Mouse (Mus musculus) forebrain, embryonic 12.5 days (tissue): ENCODE data around the gene Znhit3. TPM values are rescaled to one million over a fixed set of nuclear protein-coding genes. Genes with fewer than 3 reads are reported as not detected.

ENCODE experiments used
- ATAC-seq: fragments of 200-750 bp; cut with Nextera tagmentation; 2 replicates; pipeline ENCODE4 v1.8.0; 2017; ENCODE audit warnings: moderate TSS enrichment; ENCODE audit not compliant: low FRiP score
- H3K27ac ChIP-seq: fragments of 300-500 bp; sonication (generic); 2 replicates; pipeline ENCODE4 v1.5.1; 2016; ENCODE audit warnings: mild to moderate bottlenecking
- H3K27me3 ChIP-seq: fragments of 300-500 bp; sonication (generic); 2 replicates; pipeline ENCODE4 v1.6.1; 2016; ENCODE audit warnings: mild to moderate bottlenecking
- H3K36me3 ChIP-seq: fragments of 300-500 bp; sonication (generic); replicated peaks from 2 replicates; pipeline ENCODE4 v1.6.1; 2016; ENCODE audit warnings: mild to moderate bottlenecking
- H3K4me1 ChIP-seq: fragments of 300-500 bp; sonication (generic); 2 replicates; pipeline ENCODE4 v1.6.1; 2016
- H3K4me2 ChIP-seq: fragments of 300-500 bp; sonication (generic); 2 replicates; pipeline ENCODE4 v1.6.1; 2016; ENCODE audit warnings: mild to moderate bottlenecking, moderate library complexity
- H3K4me3 ChIP-seq: fragments of 300-500 bp; sonication (generic); replicated peaks from 2 replicates; pipeline ENCODE4 v1.5.1; 2016; ENCODE audit warnings: mild to moderate bottlenecking
- H3K9ac ChIP-seq: fragments of 300-500 bp; sonication (generic); 2 replicates; pipeline ENCODE4 v1.6.1; 2016; ENCODE audit warnings: mild to moderate bottlenecking
- H3K9me3 ChIP-seq: fragments of 300-500 bp; sonication (generic); 2 replicates; pipeline ENCODE4 v1.6.1; 2016
- WGBS: fragments of 180-500 bp; shearing (Covaris S2); methylation state at CpG from one replicate; pipeline ENCODE4 v1.1.7; 2016; 5-methylcytosine and 5-hydroxymethylcytosine counted together
- polyA plus RNA-seq: library from polyadenylated mRNA; unstranded; fragments of >200 nt; fragmentation: Nextera tagmentation; extraction: Ambion mirVana; gene quantifications from 2 replicates; pipeline ENCODE4 v1.2.1, GENCODE M21; 2016

Znhit3 gene
- polyA plus RNA-seq, 1 experiment from 2014 or later, result 65.9 TPM

DNA sequence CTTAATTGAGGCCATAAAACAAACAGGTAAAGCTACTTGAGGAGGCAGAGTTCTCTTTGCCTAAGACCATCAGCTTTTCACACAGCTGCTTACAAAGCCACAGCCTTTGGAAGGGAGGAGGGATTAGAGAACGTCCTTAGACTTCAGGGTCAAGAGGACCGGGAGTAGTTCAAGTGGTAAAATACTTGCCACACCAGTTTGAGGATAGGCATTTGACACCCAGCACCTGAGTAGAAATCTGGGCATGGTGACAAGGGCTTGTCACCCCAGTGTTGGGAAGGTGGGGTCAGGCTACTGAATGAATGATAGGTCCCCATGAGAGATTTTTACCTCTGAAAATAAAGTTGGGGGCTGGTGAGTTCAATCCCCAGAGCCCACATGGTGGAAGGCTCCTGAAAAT lies 36.4 kb upstream of the Znhit3 start:
- no peak for ATAC-seq
- Histone ChIP-seq H3K9ac (no peak overlapping the region), H3K9me3 (no peaks in the 10 kb centered on the region), H3K27ac (no peak overlapping the region), H3K4me2 (no peak overlapping the region), H3K27me3 (peaks cover 22% of the 10 kb centered on the region), H3K36me3 (no peaks in the 10 kb centered on the region), H3K4me3 (no peak overlapping the region), H3K4me1 (peaks cover 7% of the 10 kb centered on the region)
- WGBS, result 22% methylated on average over 2 of the region's 2 CpGs

DNA sequence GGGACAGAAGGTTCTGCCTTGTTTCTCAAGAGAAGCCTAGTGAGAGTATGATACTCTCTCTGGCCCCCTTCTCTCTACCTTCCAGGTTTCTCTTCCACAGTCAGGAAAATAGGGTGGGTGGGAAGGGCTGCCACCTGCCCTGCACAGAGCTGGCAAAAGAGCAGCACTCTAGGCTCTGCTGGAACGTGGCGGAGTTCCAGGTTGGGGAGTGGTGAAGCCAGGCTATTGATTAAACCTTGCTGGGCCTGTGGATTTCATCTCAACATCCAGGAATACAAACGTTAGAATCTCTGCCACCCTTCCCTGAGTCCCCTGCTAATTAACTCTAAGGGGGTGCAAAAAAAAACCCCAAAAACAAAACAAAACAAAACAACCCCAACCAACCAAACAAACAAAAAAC lies 32.4 kb upstream of the Znhit3 start:
- H3K27ac ChIP-seq, result no peak overlapping the region
- H3K27me3 ChIP-seq, result peaks cover 17% of the 10 kb centered on the region
- ATAC-seq, result no peak
- H3K36me3 ChIP-seq, result no peaks in the 10 kb centered on the region
- no peak overlapping the region for H3K9ac ChIP-seq
- 36% methylated on average over 3 of the region's 3 CpGs for WGBS
- H3K4me1 ChIP-seq, result peaks cover 22% of the 10 kb centered on the region
- no peak overlapping the region for H3K4me2 ChIP-seq
- H3K9me3 ChIP-seq, result no peaks in the 10 kb centered on the region
- H3K4me3 ChIP-seq, result no peak overlapping the region

DNA sequence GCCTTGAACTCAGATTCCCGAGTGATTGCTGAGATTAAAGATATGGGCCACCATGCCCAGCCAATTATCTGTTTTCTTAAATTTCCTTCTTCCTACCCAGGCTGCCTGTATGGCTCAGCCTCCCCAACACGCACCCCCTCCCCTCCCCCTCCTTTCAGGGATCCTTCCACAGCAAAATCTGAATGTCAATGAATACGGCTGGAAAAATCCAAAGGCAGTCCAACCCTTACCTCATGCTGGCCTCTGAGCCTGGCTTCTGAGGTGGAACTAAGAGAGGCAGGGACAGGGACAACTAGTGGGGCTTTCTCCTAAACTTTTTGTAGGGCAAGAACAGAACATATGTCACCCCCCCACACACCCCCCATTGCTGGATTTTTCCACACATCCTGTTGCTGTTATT lies 31.9 kb upstream of the Znhit3 start:
- H3K9ac ChIP-seq, result no peak overlapping the region
- H3K4me2 ChIP-seq, result no peak overlapping the region
- no peak overlapping the region for H3K4me3 ChIP-seq
- peaks cover 24% of the 10 kb centered on the region for H3K4me1 ChIP-seq
- no peaks in the 10 kb centered on the region for H3K9me3 ChIP-seq
- no peak overlapping the region for H3K27ac ChIP-seq
- WGBS, result 29% methylated on average over 3 of the region's 3 CpGs
- no peaks in the 10 kb centered on the region for H3K36me3 ChIP-seq
- H3K27me3 ChIP-seq, result peaks cover 18% of the 10 kb centered on the region
- no peak for ATAC-seq

DNA sequence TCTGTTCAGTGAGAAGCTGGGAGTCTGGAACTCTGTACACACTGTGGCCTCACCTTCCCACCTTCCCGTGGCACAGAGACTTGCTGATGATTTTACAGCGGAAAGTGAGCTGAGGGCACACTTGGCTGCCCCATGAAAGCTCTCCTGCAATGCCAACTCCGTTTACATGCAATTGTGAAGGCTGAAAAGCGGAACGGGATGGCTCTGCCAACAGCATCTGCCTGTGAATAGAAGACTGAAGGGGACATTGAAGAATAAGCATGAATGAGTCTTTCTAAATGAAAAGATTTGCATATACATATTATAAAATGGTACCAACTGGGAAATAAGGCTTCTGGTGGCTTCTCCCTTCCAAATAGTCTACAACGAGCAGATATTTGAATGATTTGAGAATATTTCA lies 31.0 kb upstream of the Znhit3 start:
- ATAC-seq, result no peak
- Histone ChIP-seq H3K27me3 (peaks cover 18% of the 10 kb centered on the region), H3K4me1 (peaks cover 24% of the 10 kb centered on the region), H3K9ac (no peak overlapping the region), H3K4me3 (no peak overlapping the region), H3K27ac (no peak overlapping the region), H3K36me3 (no peaks in the 10 kb centered on the region), H3K9me3 (no peaks in the 10 kb centered on the region), H3K4me2 (no peak overlapping the region)
- WGBS, result 68% methylated on average over 6 of the region's 6 CpGs

DNA sequence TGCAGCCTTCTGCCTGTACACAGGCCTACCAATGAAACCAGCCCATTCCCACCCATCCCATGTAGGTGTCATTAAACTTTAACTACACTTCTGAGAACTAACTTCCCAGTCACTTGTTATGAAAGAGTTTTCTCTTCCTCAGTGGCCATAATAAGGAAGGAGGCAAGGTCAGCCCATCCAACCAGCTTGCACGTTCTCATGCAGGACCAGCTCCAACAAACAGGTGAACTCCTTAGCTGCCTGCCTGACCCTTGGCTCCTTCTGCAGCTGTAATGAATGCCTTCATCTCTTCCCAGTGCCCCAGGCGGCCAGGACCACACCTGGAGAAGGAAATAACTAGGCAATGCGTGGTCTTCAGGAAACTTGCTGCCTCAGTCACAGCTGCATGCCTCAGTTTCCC lies 29.7 kb upstream of the Znhit3 start:
- Histone ChIP-seq H3K27me3 (peaks cover 18% of the 10 kb centered on the region), H3K36me3 (no peaks in the 10 kb centered on the region), H3K4me2 (no peak overlapping the region), H3K4me3 (no peak overlapping the region), H3K4me1 (peaks cover 24% of the 10 kb centered on the region), H3K27ac (no peak overlapping the region), H3K9ac (no peak overlapping the region), H3K9me3 (no peaks in the 10 kb centered on the region)
- ATAC-seq, result no peak
- 65% methylated on average over 3 of the region's 3 CpGs for WGBS

DNA sequence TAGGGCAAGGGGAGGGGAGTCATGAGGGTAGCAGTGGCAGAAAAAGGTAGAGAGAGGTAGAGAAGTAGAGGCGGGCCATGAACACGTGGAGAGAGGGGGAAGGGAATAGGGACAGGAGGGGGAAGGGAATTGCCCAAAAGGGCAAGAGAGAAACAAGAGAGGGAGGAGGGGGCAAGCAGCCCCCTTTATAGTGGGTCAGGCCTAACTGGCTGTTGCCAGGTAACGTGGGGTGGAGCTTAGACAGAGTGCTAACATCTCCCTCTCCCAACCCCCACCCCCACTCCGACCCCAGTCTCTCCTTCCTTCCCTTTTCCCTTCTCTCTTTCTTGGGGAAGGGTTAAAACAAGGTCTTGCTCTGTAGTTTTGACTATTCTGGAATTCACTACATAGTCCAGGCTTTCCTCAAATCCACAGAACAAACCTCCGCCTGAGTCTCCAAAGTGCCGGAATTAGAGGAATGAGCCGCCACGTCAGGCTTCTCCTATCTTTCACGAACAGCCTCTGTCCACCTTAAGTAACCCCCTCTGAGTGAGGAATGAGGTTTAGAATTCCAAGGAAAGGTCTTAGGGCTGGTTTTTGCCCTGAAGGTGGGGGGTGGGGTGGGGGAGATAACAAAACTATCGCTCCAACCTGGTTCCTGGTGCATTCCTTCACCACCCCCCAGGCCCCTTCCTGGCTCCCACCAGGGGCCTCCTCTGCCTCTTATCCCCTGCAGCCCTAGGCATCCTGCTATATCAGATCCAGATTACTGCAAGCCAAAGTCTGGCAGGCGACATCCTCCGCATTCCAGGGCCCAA lies 28.7 kb upstream of the Znhit3 start:
- peak overlapping the region; percentile 42 for H3K4me2 ChIP-seq
- peaks cover 24% of the 10 kb centered on the region for H3K4me1 ChIP-seq
- no peak overlapping the region for H3K9ac ChIP-seq
- H3K27me3 ChIP-seq, result peaks cover 18% of the 10 kb centered on the region
- H3K36me3 ChIP-seq, result no peaks in the 10 kb centered on the region
- no peak overlapping the region for H3K4me3 ChIP-seq
- no peak for ATAC-seq
- 3% methylated on average over 12 of the region's 12 CpGs for WGBS
- H3K27ac ChIP-seq, result no peak overlapping the region
- H3K9me3 ChIP-seq, result no peaks in the 10 kb centered on the region

DNA sequence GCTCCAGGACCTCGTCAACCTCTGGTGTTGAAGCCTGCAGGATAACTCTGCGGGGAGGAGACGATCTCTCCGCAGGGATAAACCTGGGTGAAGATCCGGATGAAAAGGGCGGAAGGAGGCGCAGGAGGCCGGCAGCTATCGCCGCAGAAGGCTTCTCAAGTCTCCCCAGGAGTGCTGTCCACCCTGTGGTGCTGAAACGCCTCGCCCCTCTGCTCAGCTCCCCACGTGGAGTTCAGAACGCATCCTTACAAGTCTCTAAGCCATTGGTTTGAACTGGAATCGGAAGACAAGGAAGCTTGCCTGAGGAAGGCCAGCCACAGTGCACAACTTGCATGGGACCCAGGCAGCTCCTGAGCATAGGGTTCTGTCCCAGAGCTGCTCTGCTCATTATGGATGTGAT lies 27.8 kb upstream of the Znhit3 start:
- peaks cover 24% of the 10 kb centered on the region for H3K4me1 ChIP-seq

DNA sequence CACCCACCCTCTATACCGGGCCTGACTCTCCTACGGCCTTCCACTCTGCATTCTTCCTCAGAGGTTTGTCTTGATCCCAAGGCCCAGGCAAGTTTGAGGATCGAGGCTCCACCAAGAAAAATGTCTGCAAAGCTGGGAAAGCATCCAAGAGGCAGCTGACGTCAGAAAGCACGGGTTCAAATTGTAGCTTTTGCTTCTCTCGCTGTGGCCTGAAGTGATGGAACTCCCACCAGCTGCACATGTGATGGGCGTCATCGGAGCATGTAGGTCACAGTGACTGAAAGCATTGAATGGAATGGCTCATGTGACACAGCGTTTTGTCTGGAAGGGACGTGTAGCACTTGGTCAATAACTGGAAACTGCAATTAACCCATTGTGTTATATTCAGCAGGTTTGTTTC lies 24.0 kb upstream of the Znhit3 start:
- no peak overlapping the region for H3K27ac ChIP-seq
- peaks cover 18% of the 10 kb centered on the region for H3K4me1 ChIP-seq
- no peak for ATAC-seq
- H3K27me3 ChIP-seq, result peaks cover 12% of the 10 kb centered on the region; the same call in 1 of the 2 replicates
- no peak overlapping the region for H3K4me2 ChIP-seq
- 75% methylated on average over 10 of the region's 10 CpGs for WGBS
- no peak overlapping the region for H3K9ac ChIP-seq
- H3K36me3 ChIP-seq, result no peaks in the 10 kb centered on the region
- H3K4me3 ChIP-seq, result no peak overlapping the region
- no peaks in the 10 kb centered on the region for H3K9me3 ChIP-seq

More for the DNA sequence above, 27.8 kb upstream of the Znhit3 start:
- no peak overlapping the region for H3K9ac ChIP-seq
- H3K27me3 ChIP-seq, result peaks cover 18% of the 10 kb centered on the region
- H3K9me3 ChIP-seq, result no peaks in the 10 kb centered on the region
- ATAC-seq, result no peak
- H3K4me2 ChIP-seq, result peak overlapping the region; percentile 42
- H3K27ac ChIP-seq, result no peak overlapping the region
- 0 out of 2 replicates have a peak overlapping the region, but pooled peaks have one; percentile 5 for H3K4me3 ChIP-seq
- H3K36me3 ChIP-seq, result no peaks in the 10 kb centered on the region
- under 1% methylated on average over 15 of the region's 15 CpGs for WGBS

DNA sequence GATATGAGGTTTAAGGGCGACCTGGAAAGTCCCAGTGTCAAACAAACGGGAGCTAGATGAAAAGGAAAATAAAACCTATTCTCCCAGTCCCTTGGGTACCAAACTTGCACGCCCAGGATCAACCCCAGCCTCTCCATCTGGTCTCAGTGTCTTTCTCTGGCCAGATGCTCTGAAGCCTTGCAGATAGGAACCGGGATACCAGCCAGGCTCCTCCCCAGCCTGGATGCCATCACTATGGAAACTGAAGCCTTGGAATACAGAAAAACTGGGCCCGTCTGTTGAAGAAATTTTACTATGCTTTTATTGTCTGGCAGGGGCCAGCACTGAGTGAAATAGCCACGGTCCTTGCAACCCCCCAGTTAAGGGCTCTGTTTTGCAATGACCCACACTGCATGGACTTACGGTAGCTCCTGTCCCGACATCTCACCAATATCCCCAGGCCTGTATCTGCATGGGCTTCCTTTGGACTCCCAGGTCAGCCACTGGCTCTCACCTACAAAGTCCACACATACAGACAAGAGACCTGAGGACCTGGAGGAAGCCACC lies 23.4 kb upstream of the Znhit3 start:
- 68% methylated on average over 8 of the region's 8 CpGs for WGBS
- ATAC-seq, result no peak
- no peaks in the 10 kb centered on the region for H3K9me3 ChIP-seq

DNA sequence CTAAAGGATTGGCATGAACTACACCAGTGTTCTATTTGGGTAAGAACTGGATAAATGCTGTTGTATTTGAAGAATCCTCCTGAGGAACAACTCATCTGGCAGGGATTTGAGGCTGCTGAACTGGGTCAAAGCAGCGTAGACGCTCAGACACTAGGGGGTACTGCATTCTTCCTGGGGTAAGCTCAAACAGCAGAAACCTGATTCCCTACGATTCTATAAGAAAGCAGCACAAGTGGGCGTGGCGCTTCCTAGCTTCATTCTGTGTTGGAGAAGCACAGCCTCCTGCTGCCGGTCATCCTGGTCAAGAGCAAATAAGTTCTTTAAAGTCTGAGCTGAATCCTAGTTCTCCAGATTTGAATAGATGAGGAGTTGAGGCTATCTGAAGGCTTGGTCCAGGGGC lies 16.1 kb upstream of the Znhit3 start:
- Histone ChIP-seq H3K36me3 (no peaks in the 10 kb centered on the region), H3K27me3 (no peaks in the 10 kb centered on the region), H3K4me1 (no peaks in the 10 kb centered on the region), H3K9ac (no peak overlapping the region), H3K4me2 (no peak overlapping the region), H3K4me3 (no peak overlapping the region), H3K9me3 (no peaks in the 10 kb centered on the region), H3K27ac (no peak overlapping the region)
- no peak for ATAC-seq
- 9% methylated on average over 6 of the region's 6 CpGs for WGBS

More for the DNA sequence above, 23.4 kb upstream of the Znhit3 start:
- H3K4me2 ChIP-seq, result no peak overlapping the region
- H3K4me1 ChIP-seq, result peaks cover 12% of the 10 kb centered on the region
- H3K27me3 ChIP-seq, result peaks cover 6% of the 10 kb centered on the region; the same call in 1 of the 2 replicates
- H3K9ac ChIP-seq, result no peak overlapping the region
- no peak overlapping the region for H3K27ac ChIP-seq
- H3K4me3 ChIP-seq, result no peak overlapping the region
- no peaks in the 10 kb centered on the region for H3K36me3 ChIP-seq

DNA sequence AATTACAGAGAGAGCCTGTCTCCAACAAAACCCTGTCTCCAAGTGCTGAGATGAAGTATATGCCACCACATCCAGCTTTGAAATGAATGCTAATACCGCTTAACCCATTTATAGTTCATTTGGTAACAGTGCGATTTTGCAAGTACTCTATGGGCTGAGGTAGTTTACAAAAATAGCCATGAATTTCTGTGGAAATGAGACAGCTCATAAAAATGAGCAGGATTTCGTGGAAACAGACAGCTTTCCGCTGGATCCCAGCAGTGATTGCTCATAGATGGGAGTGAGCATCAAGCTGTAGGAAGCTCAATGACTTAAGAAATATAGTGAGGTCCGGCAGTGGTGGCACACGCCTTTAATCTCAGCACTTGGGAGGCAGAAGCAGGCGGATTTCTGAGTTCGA lies 4.8 kb upstream of the Znhit3 start:
- H3K27ac ChIP-seq, result no peak overlapping the region
- peaks cover 5% of the 10 kb centered on the region for H3K4me1 ChIP-seq
- no peaks in the 10 kb centered on the region for H3K9me3 ChIP-seq
- H3K4me2 ChIP-seq, result no peak overlapping the region
- H3K27me3 ChIP-seq, result 0 out of 2 replicates have a peak, but pooled peaks cover 4% of the 10 kb centered on the region
- ATAC-seq, result no peak
- no peak overlapping the region for H3K9ac ChIP-seq
- 87% methylated on average over 8 of the region's 8 CpGs for WGBS
- H3K4me3 ChIP-seq, result no peak overlapping the region
- no peaks in the 10 kb centered on the region for H3K36me3 ChIP-seq

DNA sequence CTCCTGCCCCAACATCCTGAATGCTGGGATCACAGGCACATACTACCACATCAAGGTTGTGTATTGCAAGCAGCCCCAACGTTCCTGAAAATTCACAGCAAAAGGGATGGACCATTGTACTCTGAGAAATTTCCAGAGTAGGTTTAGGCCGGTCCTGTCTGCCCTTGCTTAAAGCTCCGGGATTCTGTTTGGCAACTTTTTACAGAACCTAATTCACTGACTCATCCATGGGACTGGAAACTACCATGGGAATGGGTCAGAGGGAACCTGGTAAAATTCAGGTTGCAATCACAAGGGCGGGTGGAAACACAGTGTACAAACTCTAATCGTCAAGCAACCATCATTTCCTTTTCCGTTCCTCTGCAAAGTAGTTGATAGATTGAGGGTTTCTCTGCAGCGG lies 3.8 kb upstream of the Znhit3 start:
- no peak overlapping the region for H3K9ac ChIP-seq
- 81% methylated on average over 7 of the region's 7 CpGs for WGBS

DNA sequence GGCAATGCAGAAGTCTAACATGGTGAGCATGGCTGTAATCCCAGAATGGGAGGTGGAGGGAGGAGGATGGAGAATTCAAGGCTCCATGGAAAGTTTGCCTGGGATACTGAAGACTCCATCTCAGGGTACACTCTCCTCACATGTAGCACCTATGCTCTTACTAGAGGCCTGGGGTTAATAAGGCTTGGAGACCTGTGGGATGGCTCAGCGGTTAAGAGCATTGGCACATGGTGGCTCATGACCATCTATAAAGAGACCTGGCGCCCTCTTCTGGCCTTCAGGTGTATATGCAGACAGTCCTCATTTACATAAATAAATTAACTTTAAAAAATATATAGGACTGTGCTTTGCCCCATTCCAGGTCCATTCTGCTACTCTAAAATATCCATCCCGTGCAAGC lies 3.1 kb upstream of the Znhit3 start:
- WGBS, result 40% methylated on average over 3 of the region's 3 CpGs
- no peaks in the 10 kb centered on the region for H3K9me3 ChIP-seq
- H3K36me3 ChIP-seq, result no peaks in the 10 kb centered on the region; the same call in 1 of the 2 replicates
- H3K9ac ChIP-seq, result no peak overlapping the region
- peaks cover 20% of the 10 kb centered on the region for H3K4me1 ChIP-seq
- no peak for ATAC-seq
- H3K4me2 ChIP-seq, result no peak overlapping the region
- 0 out of 2 replicates have a peak, but pooled peaks cover 4% of the 10 kb centered on the region for H3K27me3 ChIP-seq
- no peak overlapping the region for H3K27ac ChIP-seq
- no peak overlapping the region for H3K4me3 ChIP-seq

More for the DNA sequence above, 3.8 kb upstream of the Znhit3 start:
- H3K4me1 ChIP-seq, result peaks cover 13% of the 10 kb centered on the region
- no peaks in the 10 kb centered on the region for H3K36me3 ChIP-seq
- H3K27me3 ChIP-seq, result 0 out of 2 replicates have a peak, but pooled peaks cover 4% of the 10 kb centered on the region
- no peak overlapping the region for H3K4me2 ChIP-seq
- no peak overlapping the region for H3K27ac ChIP-seq
- ATAC-seq, result no peak
- H3K4me3 ChIP-seq, result no peak overlapping the region
- no peaks in the 10 kb centered on the region for H3K9me3 ChIP-seq
